Mouse (Mus musculus): ENCODE measurements around the gene Foxred1. TPM values are rescaled to one million over a fixed set of nuclear protein-coding genes. Genes with fewer than 3 reads are reported as not detected.
A peak's percentile ranks its signal among the peaks of the same experiment; 100 is the strongest.

Gene Foxred1
- polyA plus RNA-seq, 1 experiment = 10.6 TPM

DNA sequence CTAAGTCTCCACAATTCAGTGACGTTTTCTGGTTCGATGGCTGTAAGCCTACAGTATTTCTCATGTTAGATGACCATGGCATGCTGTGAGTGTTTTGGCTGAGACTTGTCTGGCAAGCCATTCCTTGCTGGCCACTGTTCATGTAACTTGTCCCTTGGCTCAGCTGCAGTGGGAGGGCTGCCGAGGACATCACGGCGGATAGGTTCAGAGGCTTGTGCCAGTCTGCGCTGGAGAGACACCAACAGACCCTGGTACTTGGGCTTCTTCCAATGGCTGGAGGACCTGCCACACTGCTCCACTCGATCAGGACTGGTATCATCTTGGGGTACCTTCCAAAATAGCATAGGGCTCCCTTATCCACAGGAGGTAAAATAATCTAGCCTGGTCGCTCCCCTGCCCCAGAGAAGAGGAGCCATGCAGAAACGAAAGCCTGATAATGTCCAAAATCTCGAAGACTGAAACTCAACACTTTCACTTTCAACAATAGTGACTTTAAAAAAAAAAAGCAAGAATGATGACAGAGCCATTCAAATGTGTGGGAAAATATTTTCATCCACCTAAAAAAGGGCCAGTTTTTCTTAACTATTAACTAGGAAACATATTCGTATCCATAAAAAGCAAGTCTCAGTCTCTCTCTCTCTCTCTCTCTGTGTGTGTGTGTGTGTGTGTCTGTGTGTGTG, 47.7 kb downstream of the Foxred1 start:
- peaks cover 19% of the 10 kb centered on the region for H3K4me1 ChIP-seq (ENCODE audit: control insufficient read depth, insufficient read depth, insufficient read length, low read length)
- H3K27me3 ChIP-seq (ENCODE audit: control insufficient read depth, insufficient read depth, low read length) = no peaks in the 10 kb centered on the region
- no peaks in the 10 kb centered on the region for H3K36me3 ChIP-seq (ENCODE audit: control insufficient read depth, insufficient read depth, low read length)
- TF ChIP-seq CTCF (IDR thresholded peaks at IDR 0.05; ENCODE audit: extremely low read depth, insufficient read length, insufficient replicate concordance, low read depth, low read length) = no peak
- TF ChIP-seq POLR2A (IDR thresholded peaks at IDR 0.05; ENCODE audit: low read depth, low read length) = no peak
- peak overlapping the region; percentile 21; the same call in 1 of the 2 replicates for H3K27ac ChIP-seq (ENCODE audit: insufficient read depth, low read depth, low read length)
- peak overlapping the region; percentile 7; the same call in 1 of the 2 replicates for H3K4me3 ChIP-seq (ENCODE audit: low read depth, low read length)
- WGBS = 63% methylated on average over 11 of the region's 11 CpGs

DNA sequence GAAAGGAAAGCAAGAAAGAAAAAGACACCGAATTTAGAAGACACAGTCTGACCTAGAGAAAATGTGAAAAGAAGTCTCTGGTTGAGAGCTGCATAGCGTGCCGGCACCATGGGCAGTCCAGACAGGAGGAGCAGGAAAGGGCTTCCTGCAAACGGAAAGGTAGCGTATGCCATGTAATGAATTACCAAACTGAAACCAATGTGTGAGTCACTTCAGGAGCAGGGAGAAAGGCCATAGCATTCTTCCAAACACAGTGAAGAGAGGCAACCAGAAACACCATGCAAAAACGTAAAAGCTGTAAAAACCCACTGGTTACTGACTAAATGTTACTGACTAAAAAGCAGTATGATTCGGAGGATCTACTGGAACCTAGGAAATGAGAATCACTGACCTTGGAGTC, 49.1 kb downstream of the Foxred1 start:
- no peak overlapping the region for H3K27ac ChIP-seq (ENCODE audit: insufficient read depth, low read depth, low read length)
- no peaks in the 10 kb centered on the region for H3K27me3 ChIP-seq (ENCODE audit: control insufficient read depth, insufficient read depth, low read length)
- 88% methylated on average over 7 of the region's 7 CpGs for WGBS
- no peak for TF ChIP-seq POLR2A (IDR thresholded peaks at IDR 0.05; ENCODE audit: low read depth, low read length)
- H3K4me1 ChIP-seq (ENCODE audit: control insufficient read depth, insufficient read depth, insufficient read length, low read length) = peaks cover 17% of the 10 kb centered on the region
- no peak overlapping the region for H3K4me3 ChIP-seq (ENCODE audit: low read depth, low read length)
- no peaks in the 10 kb centered on the region for H3K36me3 ChIP-seq (ENCODE audit: control insufficient read depth, insufficient read depth, low read length)

DNA sequence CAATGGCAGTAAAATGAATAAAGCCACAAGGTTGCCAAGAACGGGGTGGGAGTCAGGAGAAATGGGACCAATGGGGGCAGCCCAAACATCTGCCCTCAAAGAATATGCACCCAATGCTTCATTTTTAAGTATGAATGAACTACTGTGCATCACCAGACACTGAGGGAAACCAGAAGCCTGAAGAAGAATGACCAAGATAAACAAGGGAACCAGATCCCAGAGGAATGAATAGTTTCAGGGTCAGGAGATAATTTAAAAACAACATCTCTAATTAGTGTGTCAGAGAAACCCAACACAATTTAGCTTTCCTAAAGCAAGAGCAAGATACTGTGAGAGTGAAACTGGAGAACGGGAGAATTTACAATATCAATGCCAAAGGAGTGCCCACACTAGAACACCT, 50.2 kb downstream of the Foxred1 start:
- Histone ChIP-seq H3K27ac (ENCODE audit: insufficient read depth, low read depth, low read length) (no peak overlapping the region), H3K36me3 (ENCODE audit: control insufficient read depth, insufficient read depth, low read length) (no peaks in the 10 kb centered on the region), H3K4me1 (ENCODE audit: control insufficient read depth, insufficient read depth, insufficient read length, low read length) (peaks cover 19% of the 10 kb centered on the region), H3K27me3 (ENCODE audit: control insufficient read depth, insufficient read depth, low read length) (no peaks in the 10 kb centered on the region), H3K4me3 (ENCODE audit: low read depth, low read length) (no peak overlapping the region)
- 82% methylated on average over 2 of the region's 2 CpGs for WGBS
- TF ChIP-seq CTCF (IDR thresholded peaks at IDR 0.05; ENCODE audit: extremely low read depth, insufficient read length, insufficient replicate concordance, low read depth, low read length) (no peak), POLR2A (IDR thresholded peaks at IDR 0.05; ENCODE audit: low read depth, low read length) (no peak)

- 94% methylated on average over 3 of the region's 3 CpGs for WGBS
- Histone ChIP-seq H3K4me1 (ENCODE audit: control insufficient read depth, insufficient read depth, insufficient read length, low read length) (peaks cover 8% of the 10 kb centered on the region), H3K4me3 (ENCODE audit: low read depth, low read length) (no peak overlapping the region), H3K27ac (ENCODE audit: insufficient read depth, low read depth, low read length) (no peak overlapping the region), H3K36me3 (ENCODE audit: control insufficient read depth, insufficient read depth, low read length) (no peaks in the 10 kb centered on the region), H3K27me3 (ENCODE audit: control insufficient read depth, insufficient read depth, low read length) (no peaks in the 10 kb centered on the region)
- TF ChIP-seq POLR2A (IDR thresholded peaks at IDR 0.05; ENCODE audit: low read depth, low read length) (no peak), CTCF (IDR thresholded peaks at IDR 0.05; ENCODE audit: extremely low read depth, insufficient read length, insufficient replicate concordance, low read depth, low read length) (no peak)
These were observed 52.4 kb downstream of the Foxred1 start for GRCm38 (mm10) chr9:35158477-35158876.

GRCm38 (mm10) chr9:35156862-35157261, 54.0 kb downstream of the Foxred1 start:
- WGBS = 81% methylated on average over 4 of the region's 4 CpGs
- TF ChIP-seq POLR2A (IDR thresholded peaks at IDR 0.05; ENCODE audit: low read depth, low read length) (no peak), CTCF (IDR thresholded peaks at IDR 0.05; ENCODE audit: extremely low read depth, insufficient read length, insufficient replicate concordance, low read depth, low read length) (no peak)
- H3K4me3 ChIP-seq (ENCODE audit: low read depth, low read length) = no peak overlapping the region
- no peaks in the 10 kb centered on the region for H3K36me3 ChIP-seq (ENCODE audit: control insufficient read depth, insufficient read depth, low read length)
- 0 out of 2 replicates have a peak, but pooled peaks cover 3% of the 10 kb centered on the region for H3K4me1 ChIP-seq (ENCODE audit: control insufficient read depth, insufficient read depth, insufficient read length, low read length)
- no peak overlapping the region; the same call in 1 of the 2 replicates for H3K27ac ChIP-seq (ENCODE audit: insufficient read depth, low read depth, low read length)
- no peaks in the 10 kb centered on the region for H3K27me3 ChIP-seq (ENCODE audit: control insufficient read depth, insufficient read depth, low read length)

DNA sequence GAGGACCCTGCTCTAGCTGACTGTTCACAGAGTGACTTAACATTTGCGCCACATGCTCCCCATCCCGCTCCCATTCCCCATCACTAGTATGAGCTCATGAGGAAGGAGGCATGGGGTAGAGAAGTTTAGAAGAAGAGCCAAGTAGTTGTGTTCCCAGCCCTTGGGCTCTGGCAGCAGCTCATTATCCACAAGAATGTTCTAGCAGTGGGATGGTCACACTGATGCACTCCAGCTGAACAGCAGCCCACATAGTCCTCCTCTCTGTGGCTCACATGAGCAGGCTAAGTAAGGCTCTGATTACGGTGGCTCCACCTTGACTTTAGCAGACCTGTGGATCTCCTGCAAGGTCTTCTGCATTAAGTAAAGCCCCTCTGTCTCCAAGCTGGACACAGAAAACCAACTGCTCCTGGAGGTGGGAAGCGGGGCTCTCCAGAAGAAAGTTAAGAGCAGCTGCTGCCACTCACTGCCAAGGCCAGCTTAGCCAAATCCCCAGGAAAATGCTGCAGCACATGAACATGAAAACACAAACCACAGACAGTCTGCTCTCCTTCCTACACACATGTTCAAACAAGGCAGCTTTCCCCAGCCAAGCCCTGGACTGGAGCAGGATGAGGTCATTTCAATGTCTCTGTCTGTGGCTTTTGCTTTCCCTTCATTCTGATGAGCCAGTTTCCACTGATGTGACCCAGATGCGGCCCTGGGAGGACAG, 54.7 kb downstream of the Foxred1 start:
- Histone ChIP-seq H3K4me1 (ENCODE audit: control insufficient read depth, insufficient read depth, insufficient read length, low read length) (0 out of 2 replicates have a peak, but pooled peaks cover 3% of the 10 kb centered on the region), H3K36me3 (ENCODE audit: control insufficient read depth, insufficient read depth, low read length) (no peaks in the 10 kb centered on the region), H3K27ac (ENCODE audit: insufficient read depth, low read depth, low read length) (peak overlapping the region; percentile 33; the same call in 1 of the 2 replicates), H3K4me3 (ENCODE audit: low read depth, low read length) (no peak overlapping the region), H3K27me3 (ENCODE audit: control insufficient read depth, insufficient read depth, low read length) (no peaks in the 10 kb centered on the region)
- 88% methylated on average over 5 of the region's 5 CpGs for WGBS
- TF ChIP-seq CTCF (IDR thresholded peaks at IDR 0.05; ENCODE audit: extremely low read depth, insufficient read length, insufficient replicate concordance, low read depth, low read length) = no peak
- TF ChIP-seq POLR2A (IDR thresholded peaks at IDR 0.05; ENCODE audit: low read depth, low read length) = no peak

Other genes starting within 250 kb of the Foxred1 start
- gene St3gal4, start 91.8 kb downstream of the Foxred1 start, polyA plus RNA-seq (2012; rRNA removed) = 97.6 and 354 TPM in 2 replicates
- 9.4 and 18.4 TPM in 2 replicates for gene Dcps, start 35.0 kb downstream of the Foxred1 start, polyA plus RNA-seq (2012; rRNA removed)
- gene Srpr, start 10.9 kb downstream of the Foxred1 start, polyA plus RNA-seq (2012; rRNA removed) = 35.7 and 39.7 TPM in 2 replicates
- 10.4 and 13.0 TPM in 2 replicates for gene Tirap, start 10.8 kb downstream of the Foxred1 start, polyA plus RNA-seq (2012; rRNA removed)
- 10.8 and 17.2 TPM in 2 replicates for gene Fam118b, start 56.8 kb upstream of the Foxred1 start, polyA plus RNA-seq (2012; rRNA removed)
- gene Rpusd4, start 56.8 kb upstream of the Foxred1 start, polyA plus RNA-seq (2012; rRNA removed) = 2.9 and 3.8 TPM in 2 replicates
- gene Cdon, start 210.1 kb upstream of the Foxred1 start, polyA plus RNA-seq (2012; rRNA removed) = 1.4 TPM in 2 replicates